Mouse (Mus musculus): ENCODE results near the gene Ralgapb. TPM values are rescaled to one million over a fixed set of nuclear protein-coding genes. Genes with fewer than 3 reads are reported as not detected.
A peak's percentile ranks its signal among the peaks of the same experiment; 100 is the strongest.

Ralgapb gene
- total RNA-seq (2021), result 10 to 100 TPM; 25.6 to 27.4 TPM
- long read RNA-seq, experiment 1, full-length matches to known transcripts, result 1 of 3 reads
- long read RNA-seq, experiment 1, partial matches to known transcripts, result 0 of 3 reads
- long read RNA-seq, experiment 1, other reads (novel, unspliced or antisense), result 2 of 3 reads
- long read RNA-seq, experiment 2, full-length matches to known transcripts, result 3 of 8 reads
- long read RNA-seq, experiment 2, partial matches to known transcripts, result 2 of 8 reads
- long read RNA-seq, experiment 2, other reads (novel, unspliced or antisense), result 3 of 8 reads

- peak; percentile 98 to 99 for DNase-seq (ENCODE audit: low spot score in 2 of 2)
Observed at GRCm38 (mm10) chr2:158409595-158410021, at the start of gene Ralgapb. Gene Ralgapb, plus strand, starts transcription at chr2:158409848.

- peak; percentile 79 to 87 for DNase-seq (ENCODE audit: low spot score in 2 of 2)
Observed at GRCm38 (mm10) chr2:158360873-158361677, 48.6 kb upstream of the Ralgapb start.

- DNase-seq (ENCODE audit: low spot score in 2 of 2), result no peak
Observed at GRCm38 (mm10) chr2:158361678-158362320, 47.8 kb upstream of the Ralgapb start.

- no peak for DNase-seq (ENCODE audit: low spot score in 2 of 2)
Observed at GRCm38 (mm10) chr2:158364175-158364574, 45.5 kb upstream of the Ralgapb start.

- no peak for DNase-seq (ENCODE audit: low spot score in 2 of 2)
Observed at GRCm38 (mm10) chr2:158365099-158365850, 44.4 kb upstream of the Ralgapb start.

GRCm38 (mm10) chr2:158367654-158368053 lies 42.0 kb upstream of the Ralgapb start:
- no peak for DNase-seq (ENCODE audit: low spot score in 2 of 2)

- no peak for DNase-seq (ENCODE audit: low spot score in 2 of 2)
Observed at GRCm38 (mm10) chr2:158368313-158368712, 41.3 kb upstream of the Ralgapb start.

GRCm38 (mm10) chr2:158369474-158370172 lies 40.0 kb upstream of the Ralgapb start:
- no peak for DNase-seq (ENCODE audit: low spot score in 2 of 2)

GRCm38 (mm10) chr2:158370173-158370550 lies 39.5 kb upstream of the Ralgapb start:
- DNase-seq (ENCODE audit: low spot score in 2 of 2), result no peak

DNA sequence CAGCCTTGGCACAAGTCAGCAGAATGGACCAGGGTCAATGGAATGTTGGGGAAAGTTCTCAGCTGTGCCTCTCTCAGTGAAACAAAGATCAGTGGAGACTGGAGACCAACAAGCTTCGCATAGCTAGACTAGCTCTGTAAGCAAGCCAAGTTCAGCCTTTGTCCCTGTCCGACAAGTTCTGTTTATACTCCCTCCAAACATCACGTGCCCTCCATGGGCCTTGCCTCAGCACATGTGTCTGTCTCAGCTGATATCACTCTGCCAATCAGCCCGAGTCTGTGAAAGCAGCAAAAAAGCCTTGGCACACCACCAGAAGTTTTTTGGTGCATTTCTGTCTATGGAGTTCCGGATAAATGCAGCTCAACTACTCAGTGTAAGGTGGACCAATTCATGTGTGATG lies 36.6 kb upstream of the Ralgapb start:
- DNase-seq (ENCODE audit: low spot score in 2 of 2), result no peak

- DNase-seq (ENCODE audit: low spot score in 2 of 2), result no peak
Observed at GRCm38 (mm10) chr2:158373516-158373915, 36.1 kb upstream of the Ralgapb start.

GRCm38 (mm10) chr2:158375443-158376122 lies 34.1 kb upstream of the Ralgapb start, which contains the start of gene Snhg11:
Gene Snhg11, plus strand, starts transcription at chr2:158375638.
- DNase-seq (ENCODE audit: low spot score in 2 of 2), result no peak

DNA sequence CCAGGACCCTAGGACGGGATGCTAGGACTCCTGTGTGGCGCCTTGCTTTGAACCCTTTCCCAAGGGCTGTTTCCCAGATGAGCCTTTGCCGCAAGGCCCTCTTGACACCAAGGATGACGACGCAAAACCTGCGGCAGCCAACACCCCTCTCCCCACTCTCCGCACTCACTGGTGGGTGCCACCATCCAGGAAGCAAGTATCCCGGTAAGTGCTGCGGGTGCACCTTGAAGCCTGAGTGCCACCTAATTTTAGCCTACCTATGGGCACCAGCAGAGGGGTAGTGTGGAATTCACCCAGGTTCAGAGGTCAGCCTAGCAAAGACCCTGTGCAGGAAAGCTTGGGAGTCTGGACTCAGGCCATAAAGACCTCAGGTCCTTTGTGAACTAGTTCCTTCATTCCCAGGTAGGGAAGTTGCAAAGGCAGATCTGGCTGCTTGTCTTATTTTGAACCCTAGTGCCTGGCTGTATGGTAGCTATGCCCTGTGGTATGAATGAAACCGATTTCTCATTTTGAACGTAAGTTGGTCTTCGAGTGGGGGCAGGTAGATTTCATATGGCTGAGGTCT lies 33.4 kb upstream of the Ralgapb start:
- DNase-seq (ENCODE audit: low spot score in 2 of 2), result no peak

DNA sequence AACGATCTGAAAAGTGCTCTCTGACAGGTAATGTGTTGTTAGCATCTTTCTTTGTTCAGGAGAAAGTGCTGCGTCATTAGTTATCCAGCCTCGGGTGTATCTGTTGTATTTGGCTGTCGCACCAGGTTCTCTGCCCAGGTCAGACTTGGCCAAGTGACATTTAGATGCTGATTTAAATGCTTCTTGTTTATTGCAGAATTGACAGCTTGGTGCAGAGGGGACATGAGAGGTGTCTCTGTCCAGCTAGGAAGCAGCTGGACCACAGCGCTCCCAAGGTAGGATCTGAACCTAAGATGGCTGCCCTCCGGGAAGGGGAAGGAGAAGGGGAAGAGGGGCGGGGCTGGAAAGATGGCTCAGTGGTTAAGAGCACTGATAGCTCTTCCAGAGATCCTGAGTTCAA lies 32.9 kb upstream of the Ralgapb start:
- no peak for DNase-seq (ENCODE audit: low spot score in 2 of 2)

GRCm38 (mm10) chr2:158377811-158378210 lies 31.8 kb upstream of the Ralgapb start:
- DNase-seq (ENCODE audit: low spot score in 2 of 2), result no peak

DNA sequence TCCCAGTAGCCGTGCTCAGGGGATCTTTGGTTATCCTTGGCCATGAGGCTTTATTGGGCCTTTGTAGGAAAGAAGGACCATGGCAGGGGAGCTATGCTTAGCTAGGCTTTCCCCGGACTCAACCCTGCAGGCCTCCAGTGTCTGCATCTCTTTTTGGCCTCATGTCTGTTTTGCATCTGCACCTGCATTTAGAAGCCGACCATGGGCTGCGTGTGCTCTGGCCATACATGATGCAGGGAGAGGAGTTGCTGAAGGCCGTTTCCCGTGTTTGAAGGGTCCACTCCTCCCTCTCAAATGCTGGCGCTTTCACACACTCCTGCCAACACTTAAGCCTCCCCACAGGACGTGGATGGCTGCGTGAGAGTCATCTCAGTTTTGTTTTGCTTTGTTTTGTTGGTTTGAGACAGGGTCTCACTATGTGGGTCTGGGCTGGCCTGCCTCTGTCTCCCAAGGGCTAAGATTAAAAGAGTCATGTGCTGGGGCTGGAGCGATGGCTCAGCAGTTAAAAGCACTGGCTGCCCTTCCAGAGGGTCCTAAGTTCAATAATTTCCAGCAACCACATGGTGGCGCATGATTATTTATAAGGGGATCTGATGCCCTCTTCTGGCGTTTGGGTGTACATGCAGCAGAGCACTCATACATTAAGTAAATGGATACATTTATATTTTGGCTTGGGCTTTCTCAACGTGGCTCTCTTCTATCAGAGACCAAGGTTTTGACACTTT lies 30.1 kb upstream of the Ralgapb start:
- peak in 1 of 2 experiments; percentile 48 for DNase-seq (ENCODE audit: low spot score in 2 of 2)

DNA sequence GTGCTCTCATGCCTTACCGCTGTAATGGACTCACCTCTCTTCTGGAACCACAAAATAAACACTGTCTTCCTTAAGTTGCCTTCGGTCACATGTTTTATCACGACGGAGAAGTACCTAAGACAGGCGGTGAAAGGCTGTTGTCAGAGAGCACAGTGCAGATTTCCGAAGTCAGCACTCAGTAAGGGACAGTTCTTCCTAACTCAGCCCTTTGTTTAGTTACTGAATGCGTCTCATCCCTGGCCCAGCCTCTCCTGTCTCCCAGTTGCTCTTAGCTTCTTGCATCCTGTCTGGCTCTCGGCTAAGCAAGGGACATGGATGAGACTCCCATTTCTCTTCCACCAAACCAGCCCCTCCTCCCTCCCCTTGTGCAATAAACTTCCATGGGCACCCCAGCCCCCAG lies 23.6 kb upstream of the Ralgapb start:
- no peak for DNase-seq (ENCODE audit: low spot score in 2 of 2)

DNA sequence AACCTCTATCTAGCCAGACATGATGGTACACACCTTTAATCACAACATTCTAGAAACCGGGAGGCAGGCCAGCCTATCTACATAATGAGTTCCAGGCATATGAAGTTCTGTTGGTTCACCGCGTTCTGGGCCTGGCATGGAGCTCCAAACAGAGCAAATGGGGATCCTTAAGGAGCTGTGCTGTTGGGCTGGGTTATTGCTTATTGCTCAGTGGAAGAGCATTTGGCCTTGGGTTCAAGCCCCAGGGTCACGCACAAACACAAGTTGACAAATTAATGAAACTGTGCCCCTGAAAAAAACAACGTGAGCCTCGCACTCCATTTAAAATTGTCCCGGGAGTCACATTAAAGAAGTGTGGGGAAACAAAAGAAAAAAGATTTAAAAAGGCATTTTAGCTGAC lies 20.2 kb upstream of the Ralgapb start:
- no peak for DNase-seq (ENCODE audit: low spot score in 2 of 2)

GRCm38 (mm10) chr2:158396369-158396768 lies 13.3 kb upstream of the Ralgapb start:
- DNase-seq (ENCODE audit: low spot score in 2 of 2), result no peak

Measured in gastrocnemius, postnatal 4 days (tissue).